Mouse (Mus musculus) cortical plate, adult 2 months (tissue): ENCODE results near the gene Shox2.

Source experiments
- CTCF ChIP-seq: fragments of 200-500 bp; IDR thresholded peaks from 2 replicates; pipeline ENCODE4 v1.5.1; 2011; ENCODE audit warnings: mild to moderate bottlenecking, control low read depth, low read length; ENCODE audit not compliant: insufficient read depth; ENCODE audit errors: extremely low read depth
- POLR2A ChIP-seq: fragments of 200-500 bp; IDR thresholded peaks from 2 replicates; pipeline ENCODE4 v1.6.1; 2011; ENCODE audit warnings: mild to moderate bottlenecking, low read length, control low read depth; ENCODE audit not compliant: insufficient read depth; ENCODE audit errors: extremely low read depth

GRCm38 (mm10) chr3:66977811-66978456 lies 3.6 kb downstream of the Shox2 start:
- no peak for TF ChIP-seq POLR2A
- no peak for TF ChIP-seq CTCF
